Mouse (Mus musculus) urinary bladder, postnatal 14 days (tissue): Measurements from ENCODE around the gene Olfr1204.

Experiments used
- DNase-seq: peaks from one replicate; pipeline ENCODE4 v3.0.0; 2021; ENCODE audit warnings: low spot score

Olfr1204 gene

GRCm38 (mm10) chr2:88848992-88849391 lies at the start of gene Olfr1204:
Gene Olfr1204, plus strand, starts transcription at chr2:88849292.
- no peak for DNase-seq

- DNase-seq = no peak
Observed at GRCm38 (mm10) chr2:88814196-88814595, 34.9 kb upstream of the Olfr1204 start, which contains the start of gene Olfr1202. Gene Olfr1202, plus strand, starts transcription at chr2:88814496.

GRCm38 (mm10) chr2:88829437-88829836 lies 19.7 kb upstream of the Olfr1204 start, which contains the start of gene Olfr1205:
Gene Olfr1205, plus strand, starts transcription at chr2:88829737.
- DNase-seq = no peak

GRCm38 (mm10) chr2:88838477-88838876 lies 10.6 kb upstream of the Olfr1204 start:
- no peak for DNase-seq

- DNase-seq = no peak
Observed at GRCm38 (mm10) chr2:88862931-88863330, 13.8 kb downstream of the Olfr1204 start, which contains the start of gene Olfr1206. Gene Olfr1206, plus strand, starts transcription at chr2:88863231.

- no peak for DNase-seq
Observed at GRCm38 (mm10) chr2:88902211-88902610, 53.1 kb downstream of the Olfr1204 start, which contains the start of gene Olfr1208. Gene Olfr1208, minus strand, starts transcription at chr2:88902311.
